Mouse (Mus musculus) c-Kit-positive CD71-positive TER-119-negative erythroid progenitor cells, embryonic 14.5 days (primary cell): ENCODE results near the gene Dnase1l2.
A peak's percentile ranks its signal among the peaks of the same experiment; 100 is the strongest.
"Not testable (repeated sequence)": the region's sequence is repeated elsewhere in the genome, so short reads cannot be mapped to it uniquely, and the experiment has no call there.

Experiments
- DNase-seq: peaks from one replicate; pipeline ENCODE4 v3.0.0-alpha.2; 2013; ENCODE audit warnings: low read depth

Dnase1l2 gene

DNA sequence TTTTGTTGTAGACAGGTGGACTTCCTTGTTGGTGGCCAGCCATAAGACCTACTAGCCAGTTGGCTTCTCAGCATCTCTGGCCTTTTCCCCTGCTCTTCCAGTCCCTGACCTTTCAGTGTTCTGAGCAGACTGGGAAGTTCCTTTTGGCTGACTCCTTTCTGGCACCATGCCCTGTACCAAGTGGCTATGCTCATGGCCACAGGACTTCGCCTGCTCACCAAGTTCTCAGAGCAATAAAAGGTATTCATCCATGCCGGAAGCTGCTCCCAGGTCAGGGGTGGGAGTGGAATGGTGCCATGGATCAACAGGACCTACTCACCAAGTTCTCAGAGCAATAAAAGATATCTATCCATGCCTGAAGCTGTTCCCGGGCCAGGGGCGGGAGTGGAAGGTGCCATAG lies 29.6 kb upstream of the Dnase1l2 start:
- no peak for DNase-seq

DNA sequence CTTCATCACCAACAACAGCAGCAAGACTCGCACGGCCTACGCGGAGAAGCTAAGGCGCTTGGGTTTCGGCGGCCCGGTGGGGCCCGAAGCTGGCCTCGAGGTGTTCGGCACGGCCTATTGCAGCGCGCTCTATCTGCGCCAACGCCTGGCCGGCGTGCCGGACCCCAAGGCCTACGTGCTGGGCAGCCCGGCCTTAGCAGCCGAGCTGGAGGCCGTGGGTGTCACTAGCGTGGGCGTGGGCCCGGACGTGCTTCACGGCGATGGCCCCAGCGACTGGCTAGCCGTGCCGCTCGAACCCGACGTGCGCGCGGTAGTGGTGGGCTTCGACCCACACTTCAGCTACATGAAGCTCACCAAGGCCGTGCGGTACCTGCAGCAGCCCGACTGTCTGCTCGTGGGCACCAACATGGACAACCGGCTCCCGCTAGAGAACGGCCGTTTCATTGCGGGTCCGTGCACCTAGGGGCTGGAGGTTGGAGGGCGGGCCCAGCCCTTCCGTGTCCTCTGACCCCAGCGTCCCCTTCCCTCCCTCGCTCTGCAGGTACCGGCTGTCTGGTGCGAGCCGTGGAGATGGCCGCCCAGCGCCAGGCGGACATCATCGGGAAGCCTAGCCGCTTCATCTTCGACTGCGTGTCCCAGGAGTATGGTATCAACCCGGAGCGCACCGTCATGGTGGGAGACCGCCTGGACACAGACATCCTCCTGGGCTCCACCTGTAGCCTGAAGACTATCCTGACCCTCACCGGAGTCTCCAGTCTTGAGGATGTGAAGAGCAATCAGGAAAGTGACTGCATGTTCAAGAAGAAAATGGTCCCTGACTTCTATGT lies 28.0 kb upstream of the Dnase1l2 start:
- DNase-seq: no peak

DNA sequence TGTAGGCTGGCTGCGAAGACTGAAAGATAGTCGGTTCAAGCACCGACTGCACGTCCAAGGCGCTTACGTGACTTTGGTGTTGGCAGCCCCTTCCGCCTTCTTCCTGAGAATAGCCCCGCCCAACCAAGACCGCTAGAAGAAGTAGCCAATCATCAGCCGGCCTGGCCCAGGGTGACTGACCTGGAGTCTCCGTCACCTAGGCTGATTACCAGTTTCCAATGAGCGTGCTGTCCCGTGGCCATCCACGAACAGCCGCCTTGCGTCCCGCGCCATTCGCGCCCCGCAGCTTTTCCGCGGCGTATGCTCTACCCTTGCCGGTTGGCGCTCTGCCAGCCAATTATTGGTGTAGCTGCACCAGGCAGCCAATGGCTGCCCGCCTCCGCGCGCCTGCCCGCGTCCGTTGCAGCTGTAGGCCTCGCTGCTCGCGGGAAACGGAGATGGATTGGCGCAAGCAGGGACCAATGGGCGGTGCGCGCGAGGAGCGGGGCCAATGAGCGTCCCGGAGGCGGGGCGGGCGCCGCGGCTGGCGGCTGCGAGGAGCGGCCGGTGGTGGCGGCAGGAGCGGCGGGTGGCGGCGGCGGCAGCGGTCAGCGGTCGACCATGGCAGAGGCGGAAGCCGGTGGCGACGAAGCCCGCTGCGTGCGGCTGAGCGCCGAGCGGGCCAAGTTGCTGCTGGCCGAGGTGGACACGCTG lies 27.2 kb upstream of the Dnase1l2 start, which contains the start of the genes E4f1 and Pgp:
E4f1 (minus strand) TSS at position 404 of the 693 bp plus-strand sequence.
Pgp (plus strand) TSS at position 483 of the 693 bp plus-strand sequence.
- peak; percentile 98 for DNase-seq

DNA sequence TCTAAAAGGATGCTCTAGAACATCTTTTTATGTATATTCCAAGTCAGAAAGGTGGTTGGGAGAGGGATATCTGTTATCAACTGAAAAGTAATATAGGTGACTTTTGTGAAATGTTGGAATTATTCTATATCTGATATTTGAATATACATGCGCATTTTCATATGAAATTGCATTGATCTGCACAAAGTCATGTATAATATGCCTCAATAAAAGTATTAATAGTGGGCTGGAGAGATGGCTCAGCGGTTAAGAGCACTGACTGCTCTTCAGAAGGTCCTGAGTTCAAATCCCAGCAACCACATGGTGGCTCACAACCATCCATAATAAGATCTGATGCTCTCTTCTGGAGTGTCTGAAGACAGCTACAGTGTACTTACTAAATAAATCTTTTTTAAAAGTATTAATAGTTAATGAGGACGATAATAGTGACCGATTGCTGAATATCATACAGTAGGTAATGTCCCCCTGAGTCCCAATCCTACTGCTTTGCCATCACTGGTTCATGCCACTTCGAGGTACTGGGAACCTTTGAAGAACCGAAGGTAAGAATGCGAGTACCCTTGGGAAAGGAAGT lies 26.5 kb upstream of the Dnase1l2 start:
- no peak for DNase-seq

DNA sequence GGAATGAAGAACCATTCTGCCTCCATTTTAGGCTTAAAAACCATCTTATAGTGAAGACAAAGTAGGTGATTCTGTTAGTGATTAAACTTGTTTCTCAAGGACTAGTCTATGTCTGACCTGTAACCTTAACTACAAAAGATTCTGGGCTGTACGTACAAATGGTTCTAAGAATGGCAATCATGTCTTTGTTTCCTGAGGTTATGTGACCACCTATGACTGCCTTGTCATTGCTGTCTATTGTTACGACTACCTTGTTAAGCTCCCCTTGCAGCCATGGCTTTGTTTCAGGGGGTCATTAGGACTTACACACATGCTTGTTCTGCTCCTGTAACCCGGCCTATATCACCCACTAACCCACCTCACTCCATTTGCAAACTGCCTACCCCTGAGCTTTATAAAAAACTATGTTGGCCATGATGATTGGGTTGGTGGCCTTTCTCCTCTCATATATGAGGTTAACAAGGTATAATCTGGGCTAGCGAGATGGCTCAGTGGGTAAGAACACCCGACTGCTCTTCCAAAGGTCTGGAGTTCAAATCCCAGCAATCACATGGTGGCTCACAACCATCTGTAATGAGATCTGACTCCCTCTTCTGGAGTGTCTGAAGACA lies 25.8 kb upstream of the Dnase1l2 start:
- DNase-seq: no peak

DNA sequence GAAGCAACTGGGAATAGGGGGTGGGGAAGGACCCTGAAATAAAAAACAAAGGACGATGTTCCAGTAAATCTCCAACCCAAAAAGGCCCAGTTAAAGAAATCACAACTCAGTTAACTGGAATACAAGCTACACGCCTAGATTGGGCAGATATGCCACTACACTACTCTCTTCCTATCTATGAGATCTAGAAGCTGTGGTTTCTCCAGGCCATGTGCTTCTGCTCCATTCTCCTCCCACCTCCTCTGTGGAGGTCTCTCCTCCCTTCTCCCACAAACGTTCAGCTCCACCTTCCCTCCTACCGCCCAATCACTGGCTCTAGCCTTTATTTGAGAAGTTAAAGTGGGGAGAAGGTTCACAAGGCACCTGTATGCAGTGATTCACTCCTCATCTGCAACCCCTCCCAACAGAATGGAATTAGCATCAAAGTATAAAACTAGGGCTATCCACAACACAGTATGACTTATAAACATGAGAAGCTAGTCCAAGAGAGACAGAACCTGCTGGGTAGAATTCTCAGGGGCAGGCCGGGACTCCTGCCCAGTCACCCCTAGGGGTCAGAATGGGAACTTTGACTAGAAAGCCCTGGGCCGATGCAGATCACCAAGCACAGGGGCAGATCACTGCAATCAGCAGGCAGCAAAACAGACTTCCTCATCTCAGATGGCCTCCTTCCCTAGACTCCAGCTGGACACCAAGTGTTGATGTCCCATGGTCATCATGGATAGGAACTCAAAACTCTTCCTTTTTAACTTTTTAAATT lies 20.6 kb upstream of the Dnase1l2 start:
- no peak for DNase-seq

DNA sequence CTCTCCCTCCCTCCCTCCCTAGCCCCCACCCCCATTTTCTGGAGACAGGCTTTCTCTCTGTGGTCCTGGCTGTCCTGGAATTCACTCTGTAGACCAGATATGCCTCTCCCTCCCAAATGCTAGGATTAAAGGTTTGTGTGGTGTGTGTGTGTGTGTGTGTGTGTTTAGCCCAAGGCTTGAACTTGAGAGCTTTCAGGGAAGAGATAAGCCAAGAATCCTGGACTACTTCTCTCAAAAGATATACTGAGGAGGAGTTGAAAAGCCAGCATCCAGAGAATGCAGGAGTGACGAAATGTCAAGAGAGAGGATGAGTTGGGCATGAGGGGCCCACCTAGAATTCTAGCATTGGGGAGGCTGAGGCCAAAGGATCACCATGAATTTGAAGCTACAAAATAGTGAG lies 20.0 kb upstream of the Dnase1l2 start:
- no peak for DNase-seq

DNA sequence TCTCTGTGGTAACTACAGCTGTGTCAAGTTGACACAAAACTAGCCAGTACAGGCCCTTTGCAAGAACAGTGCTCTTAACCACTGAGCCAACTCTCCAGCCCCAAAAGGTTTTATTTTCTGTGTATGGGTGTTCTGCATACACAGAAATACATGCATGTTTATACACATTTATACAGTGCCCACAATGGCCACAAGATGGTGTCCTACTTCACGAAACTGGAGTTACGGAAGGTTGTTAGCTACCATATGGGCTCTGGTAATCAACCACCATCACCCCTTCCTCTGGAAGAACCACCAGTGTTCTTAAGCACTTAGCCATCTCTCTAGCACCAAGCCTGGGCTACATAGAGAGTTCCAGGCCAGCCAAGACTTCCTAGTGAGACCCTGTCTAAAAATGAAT lies 18.7 kb upstream of the Dnase1l2 start:
- DNase-seq: peak; percentile 68

DNA sequence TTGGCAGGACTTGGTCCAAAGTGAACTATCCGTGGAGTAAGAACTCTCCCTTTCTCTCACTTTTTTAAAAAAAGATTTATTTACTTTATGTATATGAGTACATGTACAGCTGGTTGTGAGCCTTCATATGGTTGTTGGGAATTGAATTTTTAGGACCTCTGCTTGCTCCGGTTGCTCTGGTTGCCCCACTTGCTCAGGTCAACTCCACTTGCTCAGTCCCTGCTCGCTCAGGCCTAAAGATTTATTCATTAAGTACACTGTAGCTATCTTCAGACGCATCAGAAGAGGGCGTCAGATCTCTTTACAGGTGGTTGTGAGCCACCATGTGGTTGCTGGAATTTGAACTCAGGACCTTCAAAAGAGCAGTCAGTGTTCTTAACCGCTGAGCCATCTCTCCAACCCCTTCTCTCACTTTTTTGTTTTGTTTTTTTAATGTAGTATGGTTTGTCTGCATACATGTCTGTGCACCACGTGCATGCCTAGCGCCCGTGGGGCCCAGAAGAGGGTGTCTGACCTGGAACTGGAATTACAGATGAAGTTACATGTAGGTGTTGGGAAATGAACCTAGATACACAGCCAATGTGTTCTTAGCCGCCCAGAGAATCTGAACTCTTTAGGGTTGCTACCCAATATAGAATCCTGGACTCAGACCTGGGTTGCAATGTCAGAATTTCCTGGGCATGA lies 12.8 kb upstream of the Dnase1l2 start:
- not testable (repeated sequence) for DNase-seq

DNA sequence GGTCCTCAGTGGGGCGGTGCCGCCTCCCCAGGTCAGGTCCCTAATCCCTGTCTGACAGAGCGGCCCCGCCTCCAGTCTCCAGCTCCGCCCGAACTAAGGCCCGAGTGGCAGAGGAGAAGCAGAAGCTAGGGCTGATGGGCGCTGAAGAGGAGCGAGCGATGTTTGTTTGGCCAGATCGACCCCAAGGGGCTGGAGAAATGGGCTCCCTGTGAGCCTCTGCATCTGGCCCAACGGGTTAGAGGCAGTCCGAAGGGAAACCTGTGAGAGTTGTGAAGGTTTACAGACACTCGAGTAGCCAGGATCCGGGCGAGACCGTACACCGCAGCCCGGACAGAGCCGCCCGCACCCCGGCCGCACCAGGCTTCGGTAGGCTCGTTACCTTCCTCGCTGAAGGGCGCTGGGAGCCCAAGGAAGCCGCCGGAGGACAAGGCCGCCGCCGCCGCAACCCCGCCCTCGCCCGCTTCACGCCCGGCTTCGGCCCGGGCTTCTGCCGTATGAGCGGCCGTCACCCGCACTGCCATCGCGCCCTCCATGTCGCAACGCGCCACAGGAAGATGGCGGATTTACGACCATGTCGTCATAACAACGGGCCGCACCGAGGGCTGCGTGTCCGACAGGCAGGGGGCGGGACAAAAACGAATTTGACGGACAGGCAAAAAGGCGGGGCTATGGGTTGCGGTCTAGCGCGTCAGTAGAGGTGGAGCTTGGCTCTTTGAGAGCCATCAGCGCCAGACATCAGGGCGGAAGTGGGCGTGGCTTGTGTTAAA lies 12.0 kb upstream of the Dnase1l2 start:
- peak; percentile 99 for DNase-seq

DNA sequence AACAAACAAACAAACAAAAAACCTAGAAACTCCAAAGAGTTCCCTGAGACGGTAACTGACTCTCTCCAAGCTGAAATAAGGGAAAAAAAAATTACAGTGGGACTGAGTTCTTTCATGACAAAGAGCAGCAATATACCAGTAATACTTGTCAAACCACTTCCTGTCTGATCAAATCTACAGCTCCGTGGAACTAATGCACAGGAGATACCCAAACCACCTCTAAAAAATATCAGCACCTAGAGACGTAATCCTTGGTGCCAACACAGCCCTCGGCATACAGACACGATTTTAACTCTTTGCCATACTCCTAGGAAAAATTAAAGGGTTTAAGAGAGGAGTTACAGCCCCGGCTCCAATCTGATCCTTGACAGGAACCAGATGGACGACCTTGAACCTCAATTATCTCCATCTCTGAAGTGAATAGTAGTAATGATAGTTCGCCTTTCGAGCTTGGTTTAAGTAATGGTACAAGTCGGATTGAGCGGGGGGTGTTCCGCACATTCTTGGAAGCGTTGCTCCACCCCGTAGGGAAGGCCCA lies 11.4 kb upstream of the Dnase1l2 start:
- no peak for DNase-seq

DNA sequence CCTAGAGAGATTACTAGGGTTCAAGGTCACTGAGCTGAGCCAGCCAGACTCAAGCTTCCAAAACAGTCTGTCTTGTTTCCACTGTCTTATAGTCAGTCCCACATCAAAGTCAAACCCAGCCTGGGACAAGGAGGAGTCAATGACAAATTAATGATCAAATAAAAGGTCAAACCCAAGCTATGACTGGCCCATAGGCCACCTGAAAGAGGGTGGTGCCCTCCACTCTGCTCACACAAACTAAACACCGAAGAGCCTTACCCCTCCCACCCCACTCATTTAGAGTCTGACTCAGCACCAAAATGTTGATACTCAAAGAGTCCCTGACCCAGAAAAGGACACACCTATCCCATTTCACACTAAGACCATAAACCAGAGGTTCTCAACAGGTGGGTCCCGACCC lies 10.5 kb upstream of the Dnase1l2 start:
- DNase-seq: no peak

DNA sequence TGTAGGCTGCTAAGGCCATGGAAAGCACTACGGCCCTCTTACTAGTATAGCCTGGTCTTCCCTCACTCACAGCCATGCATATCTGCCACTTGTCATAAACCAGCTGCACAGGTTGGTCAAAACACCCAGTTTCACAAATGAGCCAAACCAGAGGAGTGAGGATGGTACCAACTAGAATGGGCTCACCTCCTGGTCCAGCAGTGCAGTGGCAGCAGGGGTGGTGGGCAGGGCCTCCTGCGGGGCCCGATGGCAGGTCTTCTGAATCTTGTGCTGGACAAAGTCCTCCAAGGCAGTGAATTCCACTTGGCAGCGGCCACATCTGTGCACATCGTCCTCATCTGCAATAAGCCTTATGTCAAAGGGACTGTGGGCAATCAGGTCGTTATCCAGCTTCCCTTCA lies 8.3 kb upstream of the Dnase1l2 start:
- no peak for DNase-seq

DNA sequence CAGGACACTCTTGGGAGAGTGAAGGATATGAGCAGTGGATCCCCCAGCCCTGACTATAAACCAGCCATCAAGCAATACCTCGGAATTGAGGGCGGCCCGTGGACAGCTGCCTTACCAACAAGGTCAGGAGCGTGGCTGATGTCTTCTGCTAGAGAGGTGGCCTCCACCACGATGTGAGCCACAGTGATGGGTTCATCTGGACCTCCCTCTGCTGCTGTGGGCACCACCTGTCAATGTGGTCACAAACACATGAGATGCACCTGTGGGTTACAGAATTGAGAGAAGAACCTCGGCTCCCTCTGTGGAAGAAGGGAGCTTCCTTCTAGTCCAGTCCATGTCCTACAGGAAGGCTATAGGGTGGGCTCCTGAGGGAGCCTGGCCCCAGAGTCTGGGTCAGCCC lies 6.6 kb upstream of the Dnase1l2 start:
- no peak for DNase-seq

DNA sequence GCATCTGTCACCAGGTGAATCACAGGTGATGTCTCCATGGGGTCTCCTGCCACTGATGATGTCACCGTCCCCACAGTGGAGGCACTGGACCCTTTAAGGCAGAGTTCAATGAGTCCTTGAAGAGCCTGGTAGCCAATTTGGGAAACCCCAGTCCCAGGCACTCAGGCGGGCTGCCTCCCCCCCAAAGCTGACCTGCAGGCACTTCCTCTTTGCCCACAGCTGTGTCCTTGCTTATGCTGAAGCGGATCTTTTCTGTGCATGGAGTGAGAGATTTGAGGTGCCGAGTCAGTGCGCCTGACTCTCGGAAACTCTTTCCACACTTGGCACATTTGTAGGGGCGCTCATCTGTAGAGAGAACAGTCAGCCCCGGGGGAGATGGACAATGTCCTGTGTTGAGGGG lies 3.7 kb upstream of the Dnase1l2 start:
- DNase-seq: no peak

DNA sequence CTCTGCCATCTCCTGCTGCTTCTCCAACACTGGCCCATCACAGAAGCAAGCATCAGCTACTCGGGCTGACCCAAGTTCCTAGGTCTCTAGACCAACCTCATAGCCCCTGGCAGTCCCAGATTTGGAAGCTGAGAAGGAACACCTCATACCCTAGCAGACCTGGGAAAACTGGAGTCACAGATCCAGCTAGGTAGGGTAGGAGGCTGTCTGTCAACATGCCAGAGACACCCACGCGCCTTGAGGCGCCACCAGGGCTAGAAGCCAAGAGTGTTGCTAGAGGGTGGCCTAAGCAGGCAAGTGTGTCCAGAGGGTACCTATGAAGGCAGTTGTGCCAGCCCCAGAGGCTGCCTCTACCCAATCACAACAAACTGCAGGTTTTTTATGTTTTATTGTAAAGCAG lies 504 bp upstream of the Dnase1l2 start:
- DNase-seq: no peak

DNA sequence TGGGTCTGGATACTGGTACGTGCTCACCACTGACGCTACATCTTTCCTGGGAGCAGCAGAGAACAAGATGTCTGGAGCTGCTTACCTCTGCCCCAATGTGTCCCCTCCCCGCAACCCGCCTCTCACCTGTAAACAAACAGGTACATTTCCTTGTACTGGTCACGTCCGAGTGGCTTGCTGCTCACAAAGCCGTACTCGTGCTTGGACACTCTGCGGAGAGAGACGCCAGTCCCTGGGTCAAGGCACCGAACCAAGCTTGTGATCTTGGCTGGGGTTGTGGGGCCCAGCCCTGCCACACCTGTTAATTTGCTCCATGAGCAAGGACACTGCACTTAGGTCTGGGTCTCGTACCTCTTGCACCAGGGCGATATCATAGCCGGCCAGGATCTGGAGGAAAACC lies 798 bp downstream of the Dnase1l2 start:
- no peak for DNase-seq

DNA sequence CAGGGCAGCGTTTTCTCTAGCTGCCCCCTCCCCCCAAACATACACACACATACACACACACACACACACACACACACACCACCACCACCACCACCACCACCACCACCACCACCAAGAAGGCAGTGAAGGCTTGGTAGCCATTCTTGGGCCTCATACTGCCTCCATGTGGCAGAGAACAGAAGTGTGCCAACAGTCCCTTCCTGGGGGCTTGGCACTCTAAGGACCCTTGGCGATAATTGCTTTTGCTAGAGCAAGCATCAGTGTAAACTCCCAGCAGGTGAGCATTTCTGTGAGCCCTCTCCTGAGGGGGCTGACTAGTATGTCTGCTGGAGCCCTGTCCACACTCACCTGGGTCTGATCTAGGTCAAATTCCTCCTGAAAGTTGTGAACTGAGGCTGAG lies 1.8 kb downstream of the Dnase1l2 start:
- no peak for DNase-seq

DNA sequence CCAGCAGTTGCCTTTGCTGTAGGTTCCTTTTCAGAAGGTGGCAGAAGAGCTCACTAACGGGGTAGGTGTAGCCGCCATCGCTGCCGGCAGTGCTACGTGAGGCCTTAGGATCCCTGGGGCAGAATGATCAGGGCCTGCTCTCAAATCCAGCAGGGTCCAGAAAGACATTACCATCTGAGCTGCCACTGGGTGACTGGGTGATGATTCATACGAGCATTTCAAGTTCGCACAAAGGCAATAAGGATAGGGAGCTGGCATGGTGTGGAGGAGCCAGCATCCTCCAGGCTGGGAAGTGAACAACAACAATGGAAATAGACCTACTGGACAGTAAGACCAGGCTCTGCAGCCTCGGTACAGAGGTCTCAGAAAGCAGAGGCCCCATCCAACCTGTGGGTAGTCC lies 2.5 kb downstream of the Dnase1l2 start:
- DNase-seq: no peak

DNA sequence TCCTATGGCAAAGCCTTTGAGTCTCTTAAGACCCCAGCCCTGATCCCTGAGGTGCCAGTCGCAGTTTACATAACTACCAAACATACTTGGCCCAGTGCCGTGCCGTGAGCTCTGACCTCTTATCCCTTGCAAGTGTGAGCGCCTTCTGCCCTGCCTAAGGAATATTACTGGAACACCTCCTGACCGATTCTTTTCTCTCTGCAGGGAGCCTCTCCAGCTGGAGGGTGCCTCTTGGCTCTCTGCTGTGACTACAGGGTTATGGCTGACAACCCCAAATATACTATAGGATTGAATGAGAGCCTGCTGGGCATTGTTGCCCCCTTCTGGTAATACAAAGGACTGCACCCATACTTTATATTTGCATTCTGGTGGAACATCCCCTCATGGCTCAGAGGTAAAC lies 5.9 kb downstream of the Dnase1l2 start:
- DNase-seq: no peak
